Mouse (Mus musculus) kidney, postnatal 0 days (tissue): ENCODE results near the gene Inpp5e. TPM values are rescaled to one million over a fixed set of nuclear protein-coding genes. Genes with fewer than 3 reads are reported as not detected.

Experiments
- ATAC-seq: fragments of 200-750 bp; cut with Nextera tagmentation; replicated peaks from 2 replicates; pipeline ENCODE4 v1.8.0; 2017; ENCODE audit warnings: low read depth, moderate number of reproducible peaks, moderate TSS enrichment, moderate library complexity; ENCODE audit not compliant: low FRiP score
- DNase-seq: peaks from one replicate; pipeline ENCODE4 v3.0.0-alpha.2; 2016; ENCODE audit warnings: low spot score
- H3K27ac ChIP-seq: fragments of 300-500 bp; sonication (generic); 2 replicates; pipeline ENCODE4 v1.5.1; 2014; ENCODE audit warnings: mild to moderate bottlenecking
- H3K27me3 ChIP-seq: fragments of 300-500 bp; sonication (generic); 2 replicates; pipeline ENCODE4 v1.6.1; 2014; ENCODE audit warnings: low read length, mixed read lengths; ENCODE audit not compliant: insufficient read depth
- H3K36me3 ChIP-seq: fragments of 300-500 bp; sonication (generic); 2 replicates; pipeline ENCODE4 v1.6.1; 2014; ENCODE audit warnings: low read length, mixed read lengths; ENCODE audit not compliant: insufficient read depth
- H3K4me1 ChIP-seq: fragments of 300-500 bp; sonication (generic); replicated peaks from 2 replicates; pipeline ENCODE4 v1.6.1; 2014; ENCODE audit warnings: antibody characterized with exemption, low read length, mixed read lengths; ENCODE audit not compliant: insufficient read depth
- H3K4me2 ChIP-seq: fragments of 300-500 bp; sonication (generic); 2 replicates; pipeline ENCODE4 v1.6.1; 2014; ENCODE audit warnings: mild to moderate bottlenecking, low read length, moderate library complexity, mixed read lengths
- H3K4me3 ChIP-seq: fragments of 300-500 bp; sonication (generic); replicated peaks from 2 replicates; pipeline ENCODE4 v1.5.1; 2014; ENCODE audit warnings: low read depth, low read length
- H3K9ac ChIP-seq: fragments of 300-500 bp; sonication (generic); 2 replicates; pipeline ENCODE4 v1.6.1; 2014; ENCODE audit warnings: low read depth, low read length
- H3K9me3 ChIP-seq: fragments of 300-500 bp; sonication (generic); replicated peaks from 2 replicates; pipeline ENCODE4 v1.6.1; 2016; ENCODE audit warnings: low read length, inconsistent platforms, mixed read lengths
- CTCF ChIP-seq: IDR thresholded peaks from 2 replicates; pipeline ENCODE4 v1.5.1; 2016; ENCODE audit warnings: antibody characterized with exemption, low read depth, mild to moderate bottlenecking, moderate library complexity
- WGBS: fragments of 180-500 bp; shearing (Covaris S2); extraction: QIAGEN DNeasy Blood & Tissue Kit; methylation state at CpG from one replicate; pipeline ENCODE4 v1.1.7; 2014; 5-methylcytosine and 5-hydroxymethylcytosine counted together
- polyA plus RNA-seq: library from polyadenylated mRNA; unstranded; fragments of >200 nt; fragmentation: Nextera tagmentation; extraction: Ambion mirVana; gene quantifications from 2 replicates; pipeline ENCODE4 v1.2.1, GENCODE M21; 2015

Gene Inpp5e
- polyA plus RNA-seq, 1 experiment from 2014 or later, result 18.6 TPM

- Histone ChIP-seq H3K4me1 (peaks cover 22% of the 10 kb centered on the region), H3K4me2 (peak overlapping the region; percentile 76; the same call in 1 of the 2 replicates), H3K27me3 (no peaks in the 10 kb centered on the region), H3K27ac (no peak overlapping the region), H3K9me3 (no peaks in the 10 kb centered on the region), H3K4me3 (no peak overlapping the region; the same call in 1 of the 2 replicates), H3K9ac (no peak overlapping the region), H3K36me3 (peaks cover 38% of the 10 kb centered on the region)
- 61% methylated on average over 3 of the region's 3 CpGs for whole genome bisulfite sequencing
- ATAC-seq (no peak), DNase-seq (no peak)
- no peak for TF ChIP-seq CTCF
These were observed 359 bp upstream of the Inpp5e start for GRCm38 (mm10) chr2:26409362-26409761.

DNA sequence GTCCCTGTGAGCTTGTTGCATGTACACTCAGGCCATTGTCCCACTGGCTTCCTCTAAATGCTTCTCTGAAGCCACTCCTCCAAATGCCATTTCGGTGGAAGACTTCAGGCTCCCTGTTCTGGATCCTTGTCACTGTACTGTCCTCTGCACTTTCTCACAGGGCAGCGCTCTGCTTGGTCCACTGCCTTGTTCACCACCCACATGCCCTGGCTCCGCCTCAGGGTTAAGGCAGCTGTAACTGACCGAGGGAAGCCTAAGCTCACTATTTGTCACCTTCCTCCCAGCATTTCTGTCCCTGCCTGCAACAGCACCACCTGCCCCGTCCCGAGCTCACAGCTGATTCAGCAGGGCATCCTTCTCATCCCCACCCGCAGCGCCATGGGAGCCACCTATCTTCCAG, 5.7 kb downstream of the Inpp5e start:
- H3K36me3 ChIP-seq, result peaks cover 31% of the 10 kb centered on the region
- ATAC-seq (0 out of 2 replicates have a peak, but pooled peaks have one; percentile 20), DNase-seq (peak; percentile 21)
- H3K27me3 ChIP-seq, result no peaks in the 10 kb centered on the region
- no peak overlapping the region for H3K27ac ChIP-seq
- peaks cover 21% of the 10 kb centered on the region for H3K4me1 ChIP-seq
- no peak overlapping the region for H3K9ac ChIP-seq
- H3K9me3 ChIP-seq, result no peaks in the 10 kb centered on the region
- no peak overlapping the region for H3K4me2 ChIP-seq
- no peak overlapping the region for H3K4me3 ChIP-seq
- no peak for TF ChIP-seq CTCF
- WGBS, result 62% methylated on average over 8 of the region's 8 CpGs

- ATAC-seq, result no peak
- Histone ChIP-seq H3K9ac (no peak overlapping the region), H3K4me1 (peaks cover 11% of the 10 kb centered on the region; the same call in 1 of the 2 replicates), H3K27ac (no peak overlapping the region), H3K36me3 (peaks cover 39% of the 10 kb centered on the region), H3K9me3 (no peaks in the 10 kb centered on the region), H3K27me3 (no peaks in the 10 kb centered on the region), H3K4me3 (no peak overlapping the region), H3K4me2 (no peak overlapping the region)
- 91% methylated on average over 1 of the region's 1 CpGs for WGBS
- TF ChIP-seq CTCF, result no peak
- DNase-seq, result no peak
These were observed 6.7 kb downstream of the Inpp5e start for GRCm38 (mm10) chr2:26402265-26402664.

GRCm38 (mm10) chr2:26401023-26401422, 8.0 kb downstream of the Inpp5e start:
- Histone ChIP-seq H3K9ac (no peak overlapping the region), H3K4me3 (no peak overlapping the region), H3K4me2 (no peak overlapping the region), H3K36me3 (peaks cover 51% of the 10 kb centered on the region), H3K27ac (no peak overlapping the region), H3K27me3 (no peaks in the 10 kb centered on the region), H3K9me3 (no peaks in the 10 kb centered on the region), H3K4me1 (no peaks in the 10 kb centered on the region)
- TF ChIP-seq CTCF, result no peak
- 87% methylated on average over 4 of the region's 4 CpGs for WGBS
- no peak for ATAC-seq
- DNase-seq, result no peak

DNA sequence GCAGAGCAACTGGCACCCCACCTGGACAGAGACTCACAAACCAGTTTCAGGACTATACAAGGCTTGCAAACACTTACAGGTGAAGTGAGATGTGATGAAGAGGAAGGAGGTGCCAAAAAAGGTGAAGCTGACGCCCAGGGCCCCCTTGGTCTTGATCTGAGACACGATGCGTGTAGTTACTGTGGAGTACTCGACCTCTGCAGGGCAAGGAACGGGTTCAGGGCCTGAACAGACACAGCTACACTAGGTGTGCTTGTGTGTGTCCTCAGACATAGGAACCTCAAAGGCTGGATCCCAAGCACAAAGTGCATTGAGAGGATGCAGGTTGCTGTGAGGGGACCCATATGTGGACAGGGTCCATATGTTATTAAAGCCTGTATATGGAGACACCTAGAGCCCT, 8.7 kb downstream of the Inpp5e start:
- no peak for TF ChIP-seq CTCF

GRCm38 (mm10) chr2:26399647-26400046, 9.4 kb downstream of the Inpp5e start:
- H3K9me3 ChIP-seq, result no peaks in the 10 kb centered on the region
- H3K27ac ChIP-seq, result no peak overlapping the region
- ATAC-seq (no peak), DNase-seq (no peak)
- no peak overlapping the region for H3K4me2 ChIP-seq
- no peaks in the 10 kb centered on the region for H3K27me3 ChIP-seq
- H3K36me3 ChIP-seq, result peaks cover 64% of the 10 kb centered on the region
- no peak overlapping the region for H3K9ac ChIP-seq
- TF ChIP-seq CTCF, result no peak
- 81% methylated on average over 5 of the region's 5 CpGs for WGBS
- H3K4me1 ChIP-seq, result no peaks in the 10 kb centered on the region
- H3K4me3 ChIP-seq, result no peak overlapping the region

More for the DNA sequence above, 8.7 kb downstream of the Inpp5e start:
- Histone ChIP-seq H3K4me3 (no peak overlapping the region), H3K4me1 (no peaks in the 10 kb centered on the region), H3K4me2 (no peak overlapping the region), H3K9ac (no peak overlapping the region), H3K27me3 (no peaks in the 10 kb centered on the region), H3K9me3 (no peaks in the 10 kb centered on the region), H3K36me3 (peaks cover 58% of the 10 kb centered on the region), H3K27ac (no peak overlapping the region)
- no peak for ATAC-seq
- WGBS, result 89% methylated on average over 5 of the region's 5 CpGs
- no peak for DNase-seq

GRCm38 (mm10) chr2:26398978-26399377, 10.0 kb downstream of the Inpp5e start:
- DNase-seq (no peak), ATAC-seq (no peak)
- TF ChIP-seq CTCF, result no peak
- WGBS, result 82% methylated on average over 8 of the region's 8 CpGs
- Histone ChIP-seq H3K4me1 (no peaks in the 10 kb centered on the region), H3K9ac (no peak overlapping the region), H3K4me3 (no peak overlapping the region), H3K27ac (no peak overlapping the region), H3K27me3 (no peaks in the 10 kb centered on the region), H3K36me3 (peaks cover 71% of the 10 kb centered on the region), H3K9me3 (no peaks in the 10 kb centered on the region), H3K4me2 (no peak overlapping the region)
